In genomic region chr9:77622874-77623273, GRCm38 (mm10) we compare ENCODE assay signal across 16 mouse cellular contexts. TPM values are rescaled to one million over a fixed set of nuclear protein-coding genes. Genes with fewer than 3 reads are reported as not detected.
DNase-seq lines count a peak whose midpoint lies in the region; ATAC-seq and TF ChIP-seq lines count a peak whose summit lies in the region.
"Had no signal": no experiment of that assay in that cellular context is flagged by ENCODE, and none has a peak within 500 bp of the region (broad histone marks: within the 10 kb centered on the region; RNA-seq: fewer than 3 reads in every experiment).

No protein-coding gene starts in this region.

- no peaks in the 10 kb centered on the region for H3K27me3 ChIP-seq in midbrain, embryonic 11.5 days (ENCODE audit: control insufficient read depth, insufficient read depth, low read length)
- no peaks in the 10 kb centered on the region for H3K27me3 ChIP-seq in midbrain, embryonic 15.5 days (replicated peaks)
- H3K27me3 ChIP-seq in kidney, postnatal 0 days (ENCODE audit: insufficient read depth, low read length): no peaks in the 10 kb centered on the region
- H3K27me3 ChIP-seq: embryonic facial prominence, embryonic 12.5 days; intestine, embryonic 15.5 days; liver, embryonic 13.5 days; neural tube, embryonic 12.5 days had no signal

- 18% methylated on average over 1 of the region's 1 CpGs for WGBS in midbrain, embryonic 11.5 days
- 3% methylated on average over 1 of the region's 1 CpGs for WGBS in midbrain, embryonic 15.5 days
- 52% methylated on average over 1 of the region's 1 CpGs for WGBS in kidney, postnatal 0 days

- no peaks in the 10 kb centered on the region for H3K9me3 ChIP-seq in midbrain, embryonic 11.5 days (ENCODE audit: control insufficient read depth, low read length)
- H3K9me3 ChIP-seq in midbrain, embryonic 15.5 days: no peaks in the 10 kb centered on the region
- H3K9me3 ChIP-seq in kidney, postnatal 0 days (replicated peaks; ENCODE audit: low read length): no peaks in the 10 kb centered on the region
- H3K9me3 ChIP-seq: embryonic facial prominence, embryonic 12.5 days; intestine, embryonic 15.5 days; liver, embryonic 13.5 days; neural tube, embryonic 12.5 days had no signal

- no peak for ATAC-seq in midbrain, embryonic 11.5 days (ENCODE audit: low FRiP score)
- no peak for ATAC-seq in midbrain, embryonic 15.5 days (replicated peaks)
- ATAC-seq in kidney, postnatal 0 days (replicated peaks; ENCODE audit: low FRiP score, low read depth): no peak
- ATAC-seq in granulocyte monocyte progenitor cell, adult 5-6 weeks (replicated peaks; ENCODE audit: poor library complexity, severe bottlenecking): no peak
- ATAC-seq: intestine, embryonic 15.5 days; lung, postnatal 0 days had no signal

- no peak overlapping the region for H3K4me3 ChIP-seq in midbrain, embryonic 11.5 days (ENCODE audit: low read depth, low read length)
- H3K4me3 ChIP-seq in midbrain, embryonic 15.5 days: no peak overlapping the region
- H3K4me3 ChIP-seq in kidney, postnatal 0 days (replicated peaks; ENCODE audit: low read depth, low read length): no peak overlapping the region
- H3K4me3 ChIP-seq: embryonic facial prominence, embryonic 12.5 days; intestine, embryonic 15.5 days; liver, embryonic 13.5 days; neural tube, embryonic 12.5 days had no signal

- H3K27ac ChIP-seq in midbrain, embryonic 11.5 days (ENCODE audit: low read depth, low read length): no peak overlapping the region
- H3K27ac ChIP-seq in midbrain, embryonic 15.5 days: no peak overlapping the region
- H3K27ac ChIP-seq in kidney, postnatal 0 days: peak overlapping the region; percentile 16; the same call in 1 of the 2 replicates
- H3K27ac ChIP-seq: embryonic facial prominence, embryonic 12.5 days; intestine, embryonic 15.5 days; liver, embryonic 13.5 days; neural tube, embryonic 12.5 days had no signal

- DNase-seq in heart, adult 9 months (ENCODE audit: low spot score in 2 of 2): peak; percentile 20 to 24
- no peak for DNase-seq in heart, postnatal 10 days
- DNase-seq in midbrain, embryonic 11.5 days (ENCODE audit: low spot score, missing footprints): peak; percentile 73
- no peak for DNase-seq in kidney, postnatal 0 days (ENCODE audit: low spot score)
- DNase-seq in retina, embryonic 14.5 days (ENCODE audit: low spot score): peak; percentile 52
- DNase-seq: adrenal gland, postnatal 36 days; gastrocnemius, postnatal 10 days; liver, embryonic 13.5 days; right cerebral cortex, postnatal 25 days had no signal

- TF ChIP-seq CTCF in kidney, postnatal 0 days (IDR thresholded peaks at IDR 0.05; ENCODE audit: low read depth): no peak

- H3K36me3 ChIP-seq in midbrain, embryonic 11.5 days (ENCODE audit: control insufficient read depth, insufficient read depth, low read length): no peaks in the 10 kb centered on the region
- H3K36me3 ChIP-seq in midbrain, embryonic 15.5 days (replicated peaks): no peaks in the 10 kb centered on the region
- no peaks in the 10 kb centered on the region for H3K36me3 ChIP-seq in kidney, postnatal 0 days (ENCODE audit: insufficient read depth, low read length)
- H3K36me3 ChIP-seq: embryonic facial prominence, embryonic 12.5 days; intestine, embryonic 15.5 days; liver, embryonic 13.5 days; neural tube, embryonic 12.5 days had no signal

- intact Hi-C loops in heart, postnatal 10 days (cut with DNase I): no loop called here

- H3K9ac ChIP-seq in midbrain, embryonic 11.5 days (ENCODE audit: low read length): no peak overlapping the region
- H3K9ac ChIP-seq in midbrain, embryonic 15.5 days: no peak overlapping the region
- no peak overlapping the region for H3K9ac ChIP-seq in kidney, postnatal 0 days (ENCODE audit: low read depth, low read length)
- H3K9ac ChIP-seq: embryonic facial prominence, embryonic 12.5 days; intestine, embryonic 15.5 days; liver, embryonic 13.5 days; neural tube, embryonic 12.5 days had no signal

- no peak overlapping the region for H3K4me2 ChIP-seq in midbrain, embryonic 11.5 days
- H3K4me2 ChIP-seq in midbrain, embryonic 15.5 days: no peak overlapping the region
- H3K4me2 ChIP-seq in kidney, postnatal 0 days (ENCODE audit: low read length): no peak overlapping the region
- H3K4me2 ChIP-seq: embryonic facial prominence, embryonic 12.5 days; intestine, embryonic 15.5 days; liver, embryonic 13.5 days; neural tube, embryonic 12.5 days had no signal

- no peaks in the 10 kb centered on the region for H3K4me1 ChIP-seq in midbrain, embryonic 11.5 days (ENCODE audit: control insufficient read depth, insufficient read depth, low read length)
- no peaks in the 10 kb centered on the region for H3K4me1 ChIP-seq in midbrain, embryonic 15.5 days
- no peaks in the 10 kb centered on the region; the same call in 1 of the 2 replicates for H3K4me1 ChIP-seq in kidney, postnatal 0 days (replicated peaks; ENCODE audit: insufficient read depth, low read length)
- H3K4me1 ChIP-seq: embryonic facial prominence, embryonic 12.5 days; intestine, embryonic 15.5 days; liver, embryonic 13.5 days; neural tube, embryonic 12.5 days had no signal

RNA-seq across cellular contexts. Expression of gene Klhl31, which starts 13.4 kb away (rescaled TPM):
- total RNA-seq in heart, postnatal 10 days (2021): 100 to 1,000 TPM; 115 to 125 TPM
- 0.14 and 0.32 TPM in 2 replicates for polyA plus RNA-seq in midbrain, embryonic 11.5 days (2014; fragmentation: Nextera tagmentation; extraction: Ambion mirVana)
- 0.08 and 0.10 TPM in 2 replicates for polyA plus RNA-seq in midbrain, embryonic 15.5 days (2015; fragmentation: Nextera tagmentation; extraction: Ambion mirVana)
- 0.49 and 0.56 TPM in 2 replicates for polyA plus RNA-seq in kidney, postnatal 0 days (2015; fragmentation: Nextera tagmentation; extraction: Ambion mirVana)
- not detected in 2 replicates for total RNA-seq in granulocyte monocyte progenitor cell, adult 5-6 weeks (2014; fragmentation: Nextera tagmentation)
- total RNA-seq in granulocyte monocyte progenitor cell, adult 5-6 weeks (2017): not detected in 2 replicates
- total RNA-seq: adrenal gland, postnatal 36 days; left cerebral cortex, postnatal 36 days had no signal

Comparison
In these comparisons a context has a peak if more than half of its experiments do, and no peak if none do; other contexts are left out.
1. DNase-seq: peak in heart, adult 9 months (2 of 2), midbrain, embryonic 11.5 days (single experiment) and retina, embryonic 14.5 days (single experiment); none in heart, postnatal 10 days (0 of 2) and kidney, postnatal 0 days (single experiment).